Mouse (Mus musculus): ENCODE data around the gene Lrrc8c. TPM values are rescaled to one million over a fixed set of nuclear protein-coding genes. Genes with fewer than 3 reads are reported as not detected.

The Lrrc8c gene
- polyA plus RNA-seq, 1 experiment from 2014 or later, result 16.4 TPM

- Histone ChIP-seq H3K4me3 (no peak overlapping the region), H3K4me2 (no peak overlapping the region), H3K27ac (replicated peaks) (no peak overlapping the region), H3K27me3 (no peaks in the 10 kb centered on the region), H3K9me3 (no peaks in the 10 kb centered on the region), H3K36me3 (no peaks in the 10 kb centered on the region), H3K9ac (no peak overlapping the region), H3K4me1 (replicated peaks) (0 out of 2 replicates have a peak, but pooled peaks cover 2% of the 10 kb centered on the region)
- ATAC-seq (ENCODE audit: low FRiP score, low read depth), result 0 out of 2 replicates have a peak, but pooled peaks have one; percentile 15
- 90% methylated on average over 10 of the region's 10 CpGs for WGBS
Observed at GRCm38 (mm10) chr5:105649514-105650001, 130.4 kb downstream of the Lrrc8c start.

- WGBS, result 89% methylated on average over 8 of the region's 8 CpGs
- H3K27ac ChIP-seq (replicated peaks), result no peak overlapping the region
- no peak overlapping the region for H3K4me2 ChIP-seq
- H3K4me1 ChIP-seq (replicated peaks), result 0 out of 2 replicates have a peak, but pooled peaks cover 4% of the 10 kb centered on the region
- no peaks in the 10 kb centered on the region for H3K36me3 ChIP-seq
- H3K9ac ChIP-seq, result no peak overlapping the region
- no peak overlapping the region for H3K4me3 ChIP-seq
- no peaks in the 10 kb centered on the region for H3K27me3 ChIP-seq
- no peaks in the 10 kb centered on the region for H3K9me3 ChIP-seq
- no peak for ATAC-seq (ENCODE audit: low FRiP score, low read depth)
Observed at GRCm38 (mm10) chr5:105650728-105651479, 131.7 kb downstream of the Lrrc8c start.

GRCm38 (mm10) chr5:105651561-105651991 lies 132.4 kb downstream of the Lrrc8c start:
- WGBS, result 79% methylated on average over 11 of the region's 11 CpGs
- Histone ChIP-seq H3K36me3 (no peaks in the 10 kb centered on the region), H3K27me3 (no peaks in the 10 kb centered on the region), H3K4me1 (replicated peaks) (0 out of 2 replicates have a peak, but pooled peaks cover 4% of the 10 kb centered on the region), H3K4me2 (no peak overlapping the region), H3K4me3 (no peak overlapping the region), H3K9me3 (no peaks in the 10 kb centered on the region), H3K27ac (replicated peaks) (no peak overlapping the region), H3K9ac (no peak overlapping the region)
- ATAC-seq (ENCODE audit: low FRiP score, low read depth), result no peak

GRCm38 (mm10) chr5:105654237-105655063 lies 135.3 kb downstream of the Lrrc8c start:
- no peaks in the 10 kb centered on the region for H3K36me3 ChIP-seq
- H3K4me1 ChIP-seq (replicated peaks), result 0 out of 2 replicates have a peak, but pooled peaks cover 4% of the 10 kb centered on the region
- no peak overlapping the region for H3K9ac ChIP-seq
- H3K27me3 ChIP-seq, result no peaks in the 10 kb centered on the region
- H3K4me3 ChIP-seq, result no peak overlapping the region
- peak; percentile 70 for ATAC-seq (ENCODE audit: low FRiP score, low read depth)
- no peak overlapping the region for H3K27ac ChIP-seq (replicated peaks)
- no peaks in the 10 kb centered on the region for H3K9me3 ChIP-seq
- WGBS, result 30% methylated on average over 15 of the region's 15 CpGs
- H3K4me2 ChIP-seq, result no peak overlapping the region

GRCm38 (mm10) chr5:105655100-105655734 lies 136.0 kb downstream of the Lrrc8c start:
- WGBS, result 67% methylated on average over 12 of the region's 12 CpGs
- ATAC-seq (ENCODE audit: low FRiP score, low read depth), result peak; percentile 63; the same call in 1 of the 2 replicates
- Histone ChIP-seq H3K27ac (replicated peaks) (no peak overlapping the region), H3K36me3 (no peaks in the 10 kb centered on the region), H3K4me3 (no peak overlapping the region), H3K4me1 (replicated peaks) (0 out of 2 replicates have a peak, but pooled peaks cover 4% of the 10 kb centered on the region), H3K9ac (no peak overlapping the region), H3K9me3 (no peaks in the 10 kb centered on the region), H3K27me3 (no peaks in the 10 kb centered on the region), H3K4me2 (no peak overlapping the region)

- Histone ChIP-seq H3K27me3 (no peaks in the 10 kb centered on the region), H3K36me3 (no peaks in the 10 kb centered on the region), H3K9ac (no peak overlapping the region), H3K9me3 (no peaks in the 10 kb centered on the region), H3K27ac (replicated peaks) (no peak overlapping the region), H3K4me3 (no peak overlapping the region), H3K4me2 (no peak overlapping the region), H3K4me1 (replicated peaks) (no peaks in the 10 kb centered on the region)
- WGBS, result 93% methylated on average over 5 of the region's 5 CpGs
- ATAC-seq (ENCODE audit: low FRiP score, low read depth), result no peak
Observed at GRCm38 (mm10) chr5:105661894-105662293, 142.7 kb downstream of the Lrrc8c start.

Other genes starting within 250 kb of the Lrrc8c start
- gene Gm43302, start 225.7 kb upstream of the Lrrc8c start, polyA plus RNA-seq (2015; fragmentation: Nextera tagmentation; extraction: Ambion mirVana), result 0.38 and 0.58 TPM in 2 replicates
- gene Gbp6, start 225.7 kb upstream of the Lrrc8c start, polyA plus RNA-seq (2015; fragmentation: Nextera tagmentation; extraction: Ambion mirVana), result 3.5 and 4.4 TPM in 2 replicates
- gene Lrrc8b, start 103.6 kb upstream of the Lrrc8c start, polyA plus RNA-seq (2015; fragmentation: Nextera tagmentation; extraction: Ambion mirVana), result 16.7 and 17.7 TPM in 2 replicates
- gene Lrrc8d, start 180.6 kb downstream of the Lrrc8c start, polyA plus RNA-seq (2015; fragmentation: Nextera tagmentation; extraction: Ambion mirVana), result 29.7 and 35.6 TPM in 2 replicates